Mouse (Mus musculus): ENCODE results near the gene Zbtb44. TPM values are rescaled to one million over a fixed set of nuclear protein-coding genes. Genes with fewer than 3 reads are reported as not detected.

Gene Zbtb44
- polyA plus RNA-seq, 1 experiment: 24.3 TPM

DNA sequence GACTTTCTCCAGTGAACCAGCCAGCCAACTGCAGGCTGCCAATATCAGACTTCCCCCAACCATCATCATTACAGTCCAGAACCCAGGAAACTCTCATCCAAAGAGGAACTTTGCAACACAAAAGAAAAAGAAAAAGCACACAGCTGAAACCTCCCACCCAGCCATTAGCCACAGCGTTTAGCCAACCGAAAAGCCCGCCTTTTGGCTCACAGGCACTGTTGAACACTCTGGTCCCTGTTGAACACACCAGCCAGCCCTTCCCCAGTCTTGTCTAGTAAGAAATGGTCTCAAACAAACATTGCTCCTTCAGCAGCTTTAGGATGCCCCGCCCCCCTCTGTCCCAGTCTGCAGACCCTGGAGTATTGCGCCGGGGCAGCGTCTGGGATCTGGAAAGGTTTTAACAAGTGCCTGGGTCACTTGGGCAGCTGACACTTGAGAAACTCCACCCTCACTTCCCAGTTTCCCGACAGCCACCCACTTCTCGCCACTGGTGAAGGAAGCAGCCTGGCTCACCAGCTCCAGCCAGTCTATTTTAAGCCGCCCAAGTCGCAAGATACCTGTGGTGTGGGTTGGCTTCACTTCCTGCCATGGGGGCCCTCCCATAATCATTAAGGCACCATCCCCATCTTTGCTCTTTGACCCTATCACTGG is 89.6 kb downstream of the Zbtb44 start:
- H3K4me1 ChIP-seq (ENCODE audit: control insufficient read depth, insufficient read depth, low read length): peaks cover 9% of the 10 kb centered on the region
- H3K27ac ChIP-seq (ENCODE audit: insufficient read depth, low read depth, low read length): no peak overlapping the region
- TF ChIP-seq POLR2A (IDR thresholded peaks at IDR 0.05; ENCODE audit: borderline replicate concordance, low read depth, low read length) (no peak), CTCF (IDR thresholded peaks at IDR 0.05; ENCODE audit: low read depth, low read length) (no peak)
- H3K4me3 ChIP-seq (ENCODE audit: insufficient read depth, low read length): no peak overlapping the region

DNA sequence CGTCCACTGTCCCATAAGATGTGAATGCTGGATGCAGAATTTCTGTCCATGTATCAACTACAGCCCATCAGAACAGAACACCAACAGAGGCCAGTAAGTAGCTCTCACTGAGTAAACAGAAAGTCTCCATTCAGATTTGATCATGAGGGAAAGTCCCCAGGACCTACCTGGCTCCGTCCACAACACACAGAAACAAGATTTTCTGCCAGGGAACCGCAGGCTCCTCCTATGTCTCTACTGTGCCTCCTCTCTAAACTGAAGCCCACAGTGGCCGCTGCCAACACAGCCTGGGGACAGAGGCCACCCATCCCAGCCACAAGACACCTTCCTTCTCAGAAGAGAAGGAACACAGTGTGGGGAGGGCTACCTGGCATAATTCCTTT is 90.1 kb downstream of the Zbtb44 start:
- TF ChIP-seq CTCF (IDR thresholded peaks at IDR 0.05; ENCODE audit: low read depth, low read length) (no peak), POLR2A (IDR thresholded peaks at IDR 0.05; ENCODE audit: borderline replicate concordance, low read depth, low read length) (no peak)
- H3K4me1 ChIP-seq (ENCODE audit: control insufficient read depth, insufficient read depth, low read length): peaks cover 9% of the 10 kb centered on the region
- H3K27ac ChIP-seq (ENCODE audit: insufficient read depth, low read depth, low read length): no peak overlapping the region
- no peak overlapping the region for H3K4me3 ChIP-seq (ENCODE audit: insufficient read depth, low read length)

DNA sequence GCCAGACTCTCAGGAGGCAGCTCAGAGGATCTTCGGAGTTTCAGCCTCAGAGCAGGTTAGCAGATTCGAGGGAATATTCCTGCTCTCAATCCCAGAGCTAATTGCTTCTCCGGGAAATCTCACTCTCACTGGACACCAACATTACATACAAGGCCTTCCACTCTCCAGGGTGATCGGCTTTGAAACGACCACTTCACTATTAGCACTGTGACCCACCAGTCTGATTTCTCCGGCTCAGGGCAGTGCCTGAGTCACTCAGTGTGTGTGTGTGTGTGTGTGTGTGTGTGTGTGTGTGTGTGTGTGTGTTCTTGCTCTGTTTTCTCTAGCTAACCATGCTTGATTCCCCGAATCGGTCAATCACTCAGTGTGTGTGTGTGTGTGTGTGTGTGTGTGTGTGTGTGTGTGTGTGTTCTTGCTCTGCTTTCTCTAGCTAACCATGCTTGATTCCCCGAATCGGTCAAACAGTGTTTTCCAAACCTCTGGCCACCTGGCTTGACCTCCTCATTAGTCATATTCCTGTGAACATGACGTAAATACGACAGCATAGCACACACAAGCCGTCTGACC is 92.1 kb downstream of the Zbtb44 start:
- TF ChIP-seq POLR2A (IDR thresholded peaks at IDR 0.05; ENCODE audit: borderline replicate concordance, low read depth, low read length) (no peak), CTCF (IDR thresholded peaks at IDR 0.05; ENCODE audit: low read depth, low read length) (no peak)
- H3K4me1 ChIP-seq (ENCODE audit: control insufficient read depth, insufficient read depth, low read length): peaks cover 14% of the 10 kb centered on the region
- H3K27ac ChIP-seq (ENCODE audit: insufficient read depth, low read depth, low read length): no peak overlapping the region
- no peak overlapping the region for H3K4me3 ChIP-seq (ENCODE audit: insufficient read depth, low read length)

Other genes starting within 250 kb of the Zbtb44 start
- gene Adamts15, start 108.2 kb upstream of the Zbtb44 start, polyA plus RNA-seq (2012; ENCODE audit: insufficient read depth, insufficient read length, missing spikeins): not detected in 2 replicates
- not detected in 2 replicates for gene Adamts8, start 88.1 kb upstream of the Zbtb44 start, polyA plus RNA-seq (2012; ENCODE audit: insufficient read depth, insufficient read length, missing spikeins)
- 0.64 and 1.4 TPM in 2 replicates for gene St14, start 101.2 kb downstream of the Zbtb44 start, polyA plus RNA-seq (2012; ENCODE audit: insufficient read depth, insufficient read length, missing spikeins)
- 392 and 427 TPM in 2 replicates for gene Aplp2, start 181.2 kb downstream of the Zbtb44 start, polyA plus RNA-seq (2012; ENCODE audit: insufficient read depth, insufficient read length, missing spikeins)
- 6.3 and 8.3 TPM in 2 replicates for gene Prdm10, start 249.9 kb downstream of the Zbtb44 start, polyA plus RNA-seq (2012; ENCODE audit: insufficient read depth, insufficient read length, missing spikeins)

Data from bone marrow macrophage, adult 2 months (primary cell).